Mouse (Mus musculus) CH12.LX (cell line): ENCODE measurements around the gene Prss16. TPM values are rescaled to one million over a fixed set of nuclear protein-coding genes. Genes with fewer than 3 reads are reported as not detected.

Experiments
- DNase-seq: peaks from one replicate; pipeline ENCODE4 v3.0.0-alpha.2; 2013; ENCODE audit errors: extremely low read depth
- H3K27ac ChIP-seq: 2 replicates; pipeline ENCODE4 v1.5.1; 2012; ENCODE audit warnings: low read depth, mild to moderate bottlenecking, control low read depth, moderate library complexity; ENCODE audit not compliant: insufficient read depth
- H3K27me3 ChIP-seq: replicated peaks from 2 replicates; pipeline ENCODE3; 2012; ENCODE audit warnings: inconsistent platforms
- H3K36me3 ChIP-seq, 2 experiments: replicated peaks in 1 of 2; 2 replicates each; pipeline versions ENCODE3 to v1.6.1; 2012; ENCODE audit warnings: inconsistent platforms in 1 of 2, low read length in 1 of 2, mild to moderate bottlenecking in 1 of 2, mixed read lengths in 1 of 2, moderate library complexity in 1 of 2; ENCODE audit not compliant: control insufficient read depth in 1 of 2, insufficient read depth in 1 of 2
- H3K4me1 ChIP-seq, 2 experiments: 2 replicates each; pipeline ENCODE4 v1.6.1; 2012; ENCODE audit warnings: inconsistent platforms in 1 of 2, moderate library complexity in 1 of 2; ENCODE audit not compliant: insufficient read depth in 2 of 2, control insufficient read depth in 1 of 2
- H3K4me2 ChIP-seq: 2 replicates; pipeline ENCODE4 v1.6.1; 2012; ENCODE audit warnings: low read depth, mild to moderate bottlenecking, control low read depth; ENCODE audit not compliant: poor library complexity, insufficient read depth, severe bottlenecking
- H3K4me3 ChIP-seq, 3 experiments: fragments of 150-350 bp in 1 of 3; sonication (generic) in 1 of 3; replicated peaks in 1 of 3; 2 replicates each; pipeline versions ENCODE3 to v1.5.1; 2011 to 2012; ENCODE audit warnings: low read depth in 2 of 3, low read length in 2 of 3, mild to moderate bottlenecking in 2 of 3, moderate library complexity in 2 of 3, control low read depth in 1 of 3, improper control_type of control experiment in 1 of 3, inconsistent platforms in 1 of 3, mixed read lengths in 1 of 3; ENCODE audit not compliant: poor library complexity in 1 of 3
- H3K79me2 ChIP-seq: replicated peaks from 2 replicates; pipeline ENCODE4 v1.6.1; 2012; ENCODE audit warnings: mild to moderate bottlenecking, moderate library complexity; ENCODE audit not compliant: control insufficient read depth, poor library complexity, insufficient read depth, severe bottlenecking; ENCODE audit errors: extremely low read depth
- H3K9ac ChIP-seq: 2 replicates; pipeline ENCODE4 v1.6.1; 2012; ENCODE audit warnings: low read depth, mild to moderate bottlenecking, control low read depth, moderate library complexity; ENCODE audit not compliant: insufficient read depth
- H3K9me3 ChIP-seq: replicated peaks from 2 replicates; pipeline ENCODE3; 2012; ENCODE audit warnings: low read length, inconsistent platforms, mixed read lengths
- CHD1 ChIP-seq: IDR thresholded peaks from 2 replicates; pipeline ENCODE4 v1.6.1; 2012; ENCODE audit warnings: low read depth, low read length, improper control_type of control experiment, inconsistent platforms
- CHD2 ChIP-seq: IDR thresholded peaks from 2 replicates; pipeline ENCODE4 v1.6.1; 2011; ENCODE audit warnings: low read length, improper control_type of control experiment
- CTCF ChIP-seq, 2 experiments: IDR thresholded peaks in 1 of 2; conservative IDR thresholded peaks in 1 of 2; 2 replicates each; pipeline ENCODE4 v1.5.1; 2011 to 2012; ENCODE audit warnings: low read depth in 2 of 2, low read length in 2 of 2, improper control_type of control experiment in 1 of 2, inconsistent platforms in 1 of 2, mild to moderate bottlenecking in 1 of 2, moderate library complexity in 1 of 2
- E2F4 ChIP-seq: IDR thresholded peaks from 2 replicates; pipeline ENCODE4 v1.6.1; 2011; ENCODE audit warnings: low read depth, low read length, improper control_type of control experiment; ENCODE audit not compliant: insufficient replicate concordance
- ELF1 ChIP-seq: IDR thresholded peaks from 2 replicates; pipeline ENCODE4 v1.6.1; 2014; ENCODE audit warnings: low read depth, mild to moderate bottlenecking, inconsistent platforms, low read length, improper control_type of control experiment
- GABPA ChIP-seq: IDR thresholded peaks from 2 replicates; pipeline ENCODE4 v1.6.1; 2012; ENCODE audit warnings: low read depth, low read length, improper control_type of control experiment, inconsistent platforms; ENCODE audit not compliant: insufficient replicate concordance
- HCFC1 ChIP-seq: IDR thresholded peaks from 2 replicates; pipeline ENCODE4 v1.6.1; 2012; ENCODE audit warnings: low read depth, mild to moderate bottlenecking, inconsistent platforms, low read length, improper control_type of control experiment
- JUN ChIP-seq: IDR thresholded peaks from 2 replicates; pipeline ENCODE4 v1.6.1; 2011; ENCODE audit warnings: low read depth, mild to moderate bottlenecking, low read length, improper control_type of control experiment, moderate library complexity; ENCODE audit not compliant: insufficient read depth
- JUND ChIP-seq: conservative IDR thresholded peaks from 2 replicates; pipeline ENCODE4 v1.6.1; 2011; ENCODE audit warnings: low read depth, low read length, improper control_type of control experiment
- KAT2A ChIP-seq: IDR thresholded peaks from 2 replicates; pipeline ENCODE4 v1.6.1; 2012; ENCODE audit warnings: low read length, improper control_type of control experiment, inconsistent platforms; ENCODE audit not compliant: insufficient replicate concordance
- MAFK ChIP-seq: IDR thresholded peaks from 2 replicates; pipeline ENCODE4 v1.6.1; 2011; ENCODE audit warnings: low read length, improper control_type of control experiment; ENCODE audit not compliant: insufficient replicate concordance
- MAX ChIP-seq: IDR thresholded peaks from 2 replicates; pipeline ENCODE4 v1.6.1; 2011; ENCODE audit warnings: low read length, improper control_type of control experiment
- MEF2A ChIP-seq: IDR thresholded peaks from 2 replicates; pipeline ENCODE4 v1.6.1; 2014; ENCODE audit warnings: low read depth, mild to moderate bottlenecking, inconsistent platforms, low read length, improper control_type of control experiment, borderline replicate concordance
- MXI1 ChIP-seq: IDR thresholded peaks from 2 replicates; pipeline ENCODE4 v1.6.1; 2011; ENCODE audit warnings: mild to moderate bottlenecking, low read depth, low read length, improper control_type of control experiment
- MYC ChIP-seq: IDR thresholded peaks from 2 replicates; pipeline ENCODE4 v1.6.1; 2011; ENCODE audit warnings: low read depth, mild to moderate bottlenecking, improper control_type of control experiment, low read length
- NELFE ChIP-seq: IDR thresholded peaks from 2 replicates; pipeline ENCODE4 v1.6.1; 2011; ENCODE audit warnings: low read depth, low read length, improper control_type of control experiment
- NRF1 ChIP-seq: IDR thresholded peaks from 2 replicates; pipeline ENCODE4 v1.6.1; 2014; ENCODE audit warnings: low read depth, mild to moderate bottlenecking, inconsistent platforms, low read length, improper control_type of control experiment, moderate library complexity
- PAX5 ChIP-seq: IDR thresholded peaks from 2 replicates; pipeline ENCODE4 v1.6.1; 2012; ENCODE audit warnings: low read length, inconsistent platforms, mixed read lengths
- POLR2A ChIP-seq: IDR thresholded peaks from 2 replicates; pipeline ENCODE4 v1.6.1; 2011; ENCODE audit warnings: low read depth, mild to moderate bottlenecking, improper control_type of control experiment, low read length
- RAD21 ChIP-seq: IDR thresholded peaks from 2 replicates; pipeline ENCODE4 v1.6.1; 2011; ENCODE audit warnings: low read depth, mild to moderate bottlenecking, low read length, improper control_type of control experiment, moderate library complexity
- SIN3A ChIP-seq: IDR thresholded peaks from 2 replicates; pipeline ENCODE4 v1.6.1; 2012; ENCODE audit warnings: low read length, improper control_type of control experiment, inconsistent platforms
- SMC3 ChIP-seq: IDR thresholded peaks from 2 replicates; pipeline ENCODE4 v1.6.1; 2011; ENCODE audit warnings: low read depth, low read length, improper control_type of control experiment
- TBP ChIP-seq: conservative IDR thresholded peaks from 2 replicates; pipeline ENCODE4 v1.6.1; 2011; ENCODE audit warnings: low read depth, low read length, improper control_type of control experiment
- TCF12 ChIP-seq: IDR thresholded peaks from 2 replicates; pipeline ENCODE4 v1.6.1; 2014; ENCODE audit warnings: low read depth, mild to moderate bottlenecking, inconsistent platforms, low read length, improper control_type of control experiment
- UBTF ChIP-seq: IDR thresholded peaks from 2 replicates; pipeline ENCODE4 v1.6.1; 2012; ENCODE audit warnings: low read depth, mild to moderate bottlenecking, inconsistent platforms, low read length, improper control_type of control experiment, moderate library complexity
- USF2 ChIP-seq: conservative IDR thresholded peaks from 2 replicates; pipeline ENCODE4 v1.6.1; 2011; ENCODE audit warnings: low read depth, low read length, improper control_type of control experiment
- ZKSCAN1 ChIP-seq: IDR thresholded peaks from 2 replicates; pipeline ENCODE4 v1.6.1; 2012; ENCODE audit warnings: low read depth, inconsistent platforms, low read length, improper control_type of control experiment, borderline replicate concordance
- ZMIZ1 ChIP-seq: IDR thresholded peaks from 2 replicates; pipeline ENCODE4 v1.6.1; 2012; ENCODE audit warnings: low read depth, mild to moderate bottlenecking, inconsistent platforms, low read length, improper control_type of control experiment
- ZNF384 ChIP-seq: IDR thresholded peaks from 2 replicates; pipeline ENCODE4 v1.6.1; 2012; ENCODE audit warnings: low read depth, low read length, improper control_type of control experiment, inconsistent platforms
- dilution Hi-C: fragments of 300-500 bp; cut with MboI; formaldehyde crosslinking; loops from 2 replicates; pipeline ENCODE4 v1.14.3; 2020; ENCODE audit warnings: low sequenced_read_pairs; ENCODE audit not compliant: extremely low pct_unique_long_range_greater_than_20kb, extremely low pct_ligation_motif_present
- in situ Hi-C: fragments of 300-500 bp; cut with MboI; formaldehyde crosslinking; loops from 3 replicates; pipeline ENCODE4 v1.14.3; 2019; ENCODE audit warnings: low sequenced_read_pairs, low pct_ligation_motif_present, low pct_unique_long_range_greater_than_20kb, mixed read lengths
- polyA plus RNA-seq: library from polyadenylated mRNA; unstranded; fragments of >175 nt; gene quantifications from 2 replicates; pipeline ENCODE4 v1.2.1, GENCODE M21; 2012; ENCODE audit warnings: low read depth; ENCODE audit not compliant: insufficient read length
- total RNA-seq, 2 experiments: library from RNA; depleted of rRNA; stranded (reverse); fragments of 300-350 nt in 1 of 2; fragments of >200 nt in 1 of 2; gene quantifications; 2 replicates each; pipeline ENCODE4 v1.2.3; 2012 to 2014

Gene Prss16
- total and polyA plus RNA-seq, 3 experiments: 0.36 to 1.4 (median 0.47) TPM

- DNase-seq: peak; percentile 76
- peak; percentile 99 for TF ChIP-seq TBP
- peak; percentile 92 for TF ChIP-seq MAFK
- TF ChIP-seq ZKSCAN1: no peak
- TF ChIP-seq E2F4: 0 out of 2 replicates have a peak, but pooled peaks have one; percentile 81
- no peak for TF ChIP-seq RAD21
- peak; percentile 87 for TF ChIP-seq ELF1
- peak overlapping the region; percentile 48 to 68 (median 56) for H3K4me3 ChIP-seq
- H3K9ac ChIP-seq: peak overlapping the region; percentile 56
- in situ Hi-C loops: no loop called here
- H3K27me3 ChIP-seq: peaks cover 32% of the 10 kb centered on the region
- peaks cover 6 to 17% of the 10 kb centered on the region in 2 experiments for H3K4me1 ChIP-seq
- no peaks in the 10 kb centered on the region for H3K79me2 ChIP-seq
- peak overlapping the region; percentile 74 for H3K4me2 ChIP-seq
- dilution Hi-C loops: no loop called here
- H3K27ac ChIP-seq: no peak overlapping the region
- H3K36me3 ChIP-seq: no peaks in the 10 kb centered on the region
- peaks cover 3% of the 10 kb centered on the region for H3K9me3 ChIP-seq
These were observed 13.3 kb downstream of the Prss16 start for GRCm38 (mm10) chr13:21996101-21996839.

DNA sequence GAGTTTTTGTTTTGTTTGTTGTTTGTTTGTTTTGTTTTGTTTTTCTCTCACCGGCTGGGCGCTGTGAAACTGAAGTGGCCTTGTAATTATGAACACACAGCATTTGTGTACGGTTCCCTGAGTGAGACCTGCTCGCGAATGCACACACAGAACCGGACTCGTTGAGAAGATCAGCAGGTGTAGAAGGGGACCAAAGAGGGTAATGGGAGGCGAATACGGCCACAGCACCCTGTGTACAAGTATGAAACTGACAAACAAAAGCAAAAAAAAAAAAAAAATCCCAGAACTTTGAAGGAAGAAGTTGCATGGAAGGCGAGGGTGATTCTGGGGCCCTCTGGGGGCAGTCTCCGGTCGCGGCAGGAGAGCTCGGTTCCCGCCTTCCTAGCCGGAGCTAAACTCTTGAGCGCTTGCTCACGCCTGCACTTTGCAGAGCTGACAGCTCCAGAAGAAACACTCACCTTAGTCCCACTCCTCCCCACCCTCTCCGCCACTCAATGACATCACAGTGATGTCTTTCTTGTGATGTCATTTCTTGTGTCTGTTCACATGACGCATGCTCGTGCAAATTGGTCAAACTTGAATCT is 14.1 kb downstream of the Prss16 start:
- H3K9ac ChIP-seq: peak overlapping the region; percentile 7; the same call in 1 of the 2 replicates
- peak; percentile 72 for DNase-seq
- no peak for TF ChIP-seq USF2
- no peak for TF ChIP-seq SMC3
- 0 out of 2 replicates have a peak, but pooled peaks have one; percentile 41 for TF ChIP-seq ZMIZ1
- TF ChIP-seq JUN: peak; percentile 35; the same call in 1 of the 2 replicates
- TF ChIP-seq GABPA: peak; percentile 93
- TF ChIP-seq PAX5: no peak
- peak; percentile 20; the same call in 1 of the 2 replicates for TF ChIP-seq POLR2A
- no peak; the same call in none of the 2 replicates for TF ChIP-seq RAD21
- TF ChIP-seq CHD2: no peak
- peak; percentile 80; the same call in 1 of the 2 replicates for TF ChIP-seq CHD1
- TF ChIP-seq MAFK: no peak; the same call in 1 of the 2 replicates
- no peak for TF ChIP-seq NELFE
- TF ChIP-seq E2F4: peak; percentile 81
- TF ChIP-seq JUND: 0 out of 2 replicates have a peak, but pooled peaks have one; percentile 31
- TF ChIP-seq SIN3A: 0 out of 2 replicates have a peak, but pooled peaks have one; percentile 78
- 0 out of 2 replicates have a peak, but pooled peaks have one; percentile 47 for TF ChIP-seq KAT2A
- TF ChIP-seq MAX: peak; percentile 61
- TF ChIP-seq MEF2A: no peak; the same call in 1 of the 2 replicates
- peak; percentile 31; the same call in 1 of the 2 replicates for TF ChIP-seq HCFC1
- TF ChIP-seq MXI1: peak; percentile 84
- peak; percentile 72 for TF ChIP-seq NRF1
- peak; percentile 26; the same call in 1 of the 2 replicates for TF ChIP-seq TCF12
- peak; percentile 89 for TF ChIP-seq ZNF384
- peak in 1 of 2 experiments; percentile 48; a peak in 2 of 4 replicates for TF ChIP-seq CTCF (conservative IDR thresholded peaks at IDR 0.05 in 1 of 2, IDR thresholded peaks at IDR 0.05 in 1 of 2; ENCODE audit: low read depth in 2 of 2, low read length in 2 of 2)
- peak; percentile 46; the same call in 1 of the 2 replicates for TF ChIP-seq TBP
- TF ChIP-seq MYC: 0 out of 2 replicates have a peak, but pooled peaks have one; percentile 47
- TF ChIP-seq UBTF: no peak

More for the DNA sequence above, 14.1 kb downstream of the Prss16 start:
- H3K36me3 ChIP-seq: no peaks in the 10 kb centered on the region
- peak overlapping the region; percentile 74 for H3K4me2 ChIP-seq
- H3K27ac ChIP-seq: no peak overlapping the region
- H3K4me1 ChIP-seq: peaks cover 3 to 9% of the 10 kb centered on the region in 2 experiments
- in situ Hi-C loops (no loop called here), dilution Hi-C loops (no loop called here)
- peak overlapping the region; percentile 47 to 68 (median 56) for H3K4me3 ChIP-seq
- H3K79me2 ChIP-seq: no peaks in the 10 kb centered on the region
- H3K9me3 ChIP-seq: peaks cover 8% of the 10 kb centered on the region
- H3K27me3 ChIP-seq: peaks cover 29% of the 10 kb centered on the region
